Mouse (Mus musculus) frontal cortex, adult (tissue): ENCODE data around the gene Gm42791.
A peak's percentile ranks its signal among the peaks of the same experiment; 100 is the strongest.

Source experiments
- ATAC-seq: cut with Nextera tagmentation; 2 replicates; pipeline ENCODE4 v1.9.2; 2017; ENCODE audit warnings: mild to moderate bottlenecking, moderate library complexity, mixed read lengths; ENCODE audit not compliant: low TSS enrichment

The Gm42791 gene

DNA sequence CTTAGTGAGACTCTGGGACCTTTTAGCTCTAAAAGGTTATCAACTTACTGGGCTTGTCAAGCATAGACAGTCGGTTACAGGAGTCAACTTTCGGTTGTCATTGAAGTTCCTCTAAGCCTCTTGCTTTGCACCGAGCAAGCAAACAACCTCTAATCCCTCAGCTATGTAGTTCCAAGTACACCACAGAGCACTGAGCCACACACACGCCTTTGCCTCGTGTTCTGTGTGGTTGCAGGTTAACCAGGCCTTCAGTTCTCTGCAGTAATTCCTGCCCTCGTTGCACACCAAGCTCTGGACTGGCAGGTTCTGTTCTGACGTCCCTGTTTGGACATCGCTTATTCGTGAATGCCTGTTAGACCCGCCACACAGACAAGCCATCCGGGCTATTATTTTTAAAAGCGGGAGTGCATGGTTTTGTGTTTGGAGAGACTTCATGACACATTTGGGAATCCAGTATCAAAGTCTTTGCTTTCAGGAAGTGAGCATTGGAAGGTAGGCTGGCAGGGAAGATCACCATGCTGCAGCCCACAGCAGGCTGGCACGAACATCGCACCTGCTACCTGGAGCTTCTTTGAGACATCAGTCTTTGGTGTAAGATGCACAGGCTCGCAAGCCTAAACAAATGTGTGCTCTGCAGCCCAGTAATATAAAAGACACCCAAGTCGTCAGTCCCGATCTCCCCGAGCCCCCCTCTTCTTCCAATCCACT lies 16.3 kb downstream of the Gm42791 start:
- no peak for ATAC-seq

- no peak for ATAC-seq
Observed at GRCm38 (mm10) chr5:148977698-148978457, 17.1 kb downstream of the Gm42791 start.

DNA sequence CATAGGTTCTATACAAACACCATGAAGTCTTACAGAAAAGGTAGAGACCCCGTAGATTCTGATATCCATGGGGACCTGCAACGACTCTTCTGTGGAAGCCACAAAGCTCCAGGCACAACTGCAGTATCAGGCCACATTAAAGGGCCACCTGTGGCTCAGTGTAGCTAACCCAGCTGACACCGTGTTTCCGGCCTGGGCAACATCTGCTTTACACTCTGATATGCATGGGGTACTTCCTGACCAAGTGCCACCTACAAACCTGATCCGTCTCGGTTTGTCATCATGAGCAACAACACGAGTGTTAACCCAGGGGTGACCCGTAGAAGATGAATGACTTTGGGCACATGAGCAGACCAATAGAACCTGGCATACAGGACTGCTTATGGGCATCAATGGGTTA lies 18.1 kb downstream of the Gm42791 start:
- ATAC-seq = no peak

DNA sequence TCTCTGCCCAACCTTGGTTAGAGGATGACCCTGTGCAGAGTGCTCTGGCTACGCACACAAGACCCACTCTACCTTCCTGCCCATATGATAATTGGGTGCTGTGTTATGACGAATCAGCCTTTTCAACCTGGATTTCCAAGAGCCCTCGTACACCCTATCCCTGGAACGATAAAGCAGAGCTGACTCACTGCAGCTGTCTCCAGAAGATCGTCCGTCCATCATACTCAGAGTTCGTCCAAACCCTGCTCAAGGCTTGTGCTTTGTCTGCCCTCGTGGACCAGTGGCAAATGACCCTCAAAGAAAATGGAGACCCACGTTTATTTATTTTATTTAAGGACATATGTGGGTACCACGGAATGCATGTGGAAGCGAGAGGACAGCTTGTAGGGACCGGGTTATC lies 19.9 kb downstream of the Gm42791 start:
- ATAC-seq = no peak

DNA sequence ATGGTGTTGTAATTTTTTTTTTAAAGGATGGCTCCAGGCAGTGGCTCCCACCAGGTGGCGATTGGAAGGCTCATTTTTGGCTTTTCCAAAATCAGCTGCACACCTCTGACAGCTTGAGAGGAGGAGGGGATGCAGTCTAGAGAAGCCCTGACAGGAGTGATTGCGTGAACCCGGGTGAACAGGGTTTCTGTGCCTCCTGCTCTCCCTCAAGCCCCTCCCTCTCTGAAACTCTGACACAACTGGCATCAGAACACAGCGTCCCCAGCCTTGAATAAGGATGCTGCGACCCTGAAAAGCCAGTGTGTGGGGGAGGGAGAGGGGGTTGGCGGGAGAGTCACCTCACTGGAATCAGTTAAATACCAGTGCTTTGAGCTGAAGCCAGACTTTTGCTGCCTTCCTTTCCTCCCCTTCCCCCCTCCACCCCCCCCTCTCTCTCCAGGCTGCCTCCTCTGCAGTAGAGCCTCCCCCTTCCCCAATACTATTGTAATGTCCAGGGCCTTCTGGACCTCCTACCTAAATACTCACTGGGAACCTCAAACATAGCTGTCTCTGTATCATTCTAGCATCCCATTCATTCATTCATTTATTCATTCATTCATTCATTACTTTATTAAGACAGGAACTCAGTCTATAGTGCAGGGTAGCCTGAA lies 21.8 kb downstream of the Gm42791 start:
- ATAC-seq = no peak

DNA sequence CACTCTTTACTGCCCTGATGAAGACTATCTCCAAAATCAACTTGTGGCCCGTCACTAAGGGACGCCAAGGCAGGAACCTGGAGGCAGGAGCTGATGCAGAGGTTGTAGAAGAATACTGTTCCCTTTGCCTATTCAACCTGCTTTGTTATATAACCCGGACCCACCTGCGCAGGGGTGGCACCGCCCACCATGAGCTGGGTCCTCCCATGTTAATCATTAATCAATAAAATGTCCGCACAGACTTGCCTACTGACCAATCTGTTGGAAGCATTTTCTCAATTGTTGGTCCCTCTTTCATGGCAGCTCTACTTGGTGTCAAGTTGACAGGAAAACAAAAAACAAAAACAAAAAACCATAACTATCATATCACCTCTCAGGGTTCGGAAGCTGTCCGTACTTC lies 22.8 kb downstream of the Gm42791 start:
- no peak for ATAC-seq

DNA sequence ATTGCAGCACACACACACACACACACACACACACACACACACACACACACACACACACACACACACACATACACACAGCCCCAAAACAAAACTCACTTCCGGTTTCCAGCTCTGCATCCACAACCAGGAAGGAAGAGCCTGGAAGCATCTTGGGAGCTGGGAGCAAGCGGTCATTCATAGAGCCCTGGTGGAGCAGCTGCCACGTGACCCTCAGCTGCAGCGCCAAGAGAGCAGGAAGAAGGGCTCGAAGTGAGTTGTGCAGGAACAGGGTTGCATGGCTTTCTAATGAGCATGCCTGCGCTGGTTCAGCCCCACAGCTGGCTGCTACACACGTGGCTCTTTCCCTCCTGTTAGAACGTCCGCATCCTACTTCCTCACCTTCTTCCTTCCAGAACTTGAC lies 25.3 kb downstream of the Gm42791 start:
- ATAC-seq = no peak

DNA sequence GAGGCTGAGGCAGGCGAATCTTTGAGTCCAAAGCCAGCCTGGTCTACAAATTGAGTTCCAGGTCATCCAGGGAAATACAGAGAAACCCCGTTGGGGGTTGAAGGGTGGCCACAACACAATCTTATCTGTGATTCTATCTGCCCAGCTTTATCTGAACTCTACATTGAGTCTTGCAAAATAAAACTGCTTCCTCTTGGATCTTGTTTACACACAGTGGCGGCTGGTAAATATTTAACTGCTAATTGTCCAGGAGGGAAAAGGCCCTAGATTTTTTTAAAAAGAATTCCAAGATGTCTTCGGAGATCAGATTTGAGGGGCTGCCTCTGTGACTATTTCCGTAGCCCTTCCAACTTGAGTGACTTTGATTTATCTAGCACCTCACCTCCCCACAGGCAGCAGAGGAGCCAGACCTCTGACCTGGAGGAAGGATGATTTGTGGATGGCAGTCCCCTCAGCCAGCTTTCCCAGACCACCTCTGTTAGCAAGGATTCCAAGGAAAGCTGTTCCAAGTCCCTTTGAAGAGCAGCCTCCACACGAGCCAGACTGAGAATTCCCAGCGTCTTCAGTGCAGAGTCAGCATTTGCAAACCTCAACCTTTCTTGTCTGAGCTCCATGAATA lies 25.9 kb downstream of the Gm42791 start:
- ATAC-seq = no peak

- ATAC-seq = no peak
Observed at GRCm38 (mm10) chr5:148968179-148968578, 26.8 kb downstream of the Gm42791 start.

GRCm38 (mm10) chr5:148966395-148966794 lies 28.6 kb downstream of the Gm42791 start:
- ATAC-seq = no peak

DNA sequence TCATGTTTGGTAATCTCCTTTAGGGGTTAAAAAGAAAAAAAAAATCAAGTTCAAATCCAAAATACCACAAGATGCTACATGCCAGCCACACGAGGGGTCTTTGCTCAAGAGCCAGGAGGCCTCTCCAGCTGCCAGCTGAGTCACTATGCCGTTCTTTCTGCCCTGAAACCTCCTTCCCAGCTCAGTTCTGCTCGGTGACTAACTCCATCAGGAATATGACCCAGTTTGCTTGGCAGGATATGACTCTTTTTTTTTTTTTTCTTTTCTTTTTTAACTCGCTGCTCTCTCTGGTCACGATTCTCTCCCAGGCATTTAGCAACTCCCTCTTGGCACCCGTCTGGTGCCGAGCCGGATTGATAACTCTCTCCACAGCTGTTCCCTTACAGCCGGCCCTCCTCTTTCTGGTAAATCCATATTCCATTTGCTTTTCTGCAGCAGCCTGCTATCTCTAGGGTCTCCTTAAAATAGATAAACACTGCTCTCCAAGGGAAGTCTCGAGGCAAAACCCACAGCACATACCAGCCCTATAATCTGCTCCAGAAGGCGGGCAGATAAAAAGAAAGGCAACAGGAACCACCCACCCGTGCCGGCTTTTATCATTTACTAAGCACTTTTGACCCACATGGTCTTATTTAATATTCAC lies 29.1 kb downstream of the Gm42791 start:
- peak; percentile 71 for ATAC-seq

DNA sequence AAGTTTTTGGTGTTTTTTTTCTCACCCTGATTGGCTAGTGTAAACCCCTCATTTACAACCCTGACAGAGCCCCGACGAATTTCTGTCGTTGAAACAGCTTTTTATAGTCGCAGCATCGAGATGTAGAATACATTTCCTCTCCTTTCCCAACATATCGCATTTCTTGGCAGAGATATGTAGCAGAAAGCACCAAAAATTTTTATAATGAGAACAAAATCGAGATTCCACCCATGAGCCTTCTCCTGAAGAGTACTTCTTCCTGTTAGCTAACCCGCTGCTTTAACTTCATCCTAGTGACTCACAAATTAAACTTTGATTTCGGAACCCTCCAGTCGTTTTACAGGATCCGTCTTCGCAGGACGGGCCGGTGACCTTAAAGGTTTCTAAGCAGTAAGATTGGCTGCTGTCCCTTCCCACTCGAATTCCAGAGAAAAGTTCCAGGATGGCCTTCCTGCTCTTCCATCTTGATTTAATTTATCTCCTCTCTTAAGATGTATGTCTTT lies 29.8 kb downstream of the Gm42791 start:
- ATAC-seq = peak; percentile 39

DNA sequence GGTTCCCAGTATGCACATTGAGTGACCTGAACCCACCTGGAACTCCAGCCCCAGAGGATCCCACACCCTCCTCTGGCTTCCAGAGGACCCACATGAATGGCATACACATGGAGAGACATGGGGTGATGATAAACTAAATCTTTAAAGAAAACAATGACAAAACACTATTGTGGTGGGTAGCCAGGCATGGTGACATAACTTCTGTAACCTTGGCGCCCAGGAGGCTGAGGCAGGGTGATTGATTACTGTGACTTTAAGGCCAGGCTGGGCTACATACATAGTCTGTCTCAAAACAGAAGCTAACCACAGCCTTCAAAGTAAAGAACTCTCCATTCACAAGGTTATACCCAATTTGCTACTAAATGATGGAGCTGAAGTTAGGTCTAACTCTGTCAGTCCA lies 30.7 kb downstream of the Gm42791 start:
- no peak for ATAC-seq

DNA sequence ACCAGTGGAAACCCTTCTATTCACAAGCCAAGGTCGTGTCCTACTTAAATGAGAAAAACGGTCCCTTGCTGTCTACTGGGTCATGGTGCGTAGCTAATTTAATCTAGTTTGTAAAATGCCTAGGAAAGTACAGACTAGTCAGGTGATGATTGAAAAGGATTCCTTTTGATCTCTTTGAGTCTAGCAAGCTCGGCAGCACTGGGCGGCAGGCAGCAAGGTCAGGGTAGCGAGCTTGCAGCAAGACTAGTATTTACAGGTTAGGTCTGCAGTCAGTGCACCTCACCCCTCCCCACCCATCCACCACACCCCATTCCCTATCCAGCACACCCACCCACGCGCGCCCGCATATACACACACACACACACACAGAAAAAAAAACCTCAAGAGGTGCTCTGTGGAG lies 34.7 kb downstream of the Gm42791 start:
- no peak for ATAC-seq

GRCm38 (mm10) chr5:148959068-148959990 lies 35.6 kb downstream of the Gm42791 start:
- peak; percentile 80 for ATAC-seq

- no peak for ATAC-seq
Observed at GRCm38 (mm10) chr5:148958355-148958754, 36.6 kb downstream of the Gm42791 start.

GRCm38 (mm10) chr5:148956898-148957535 lies 37.9 kb downstream of the Gm42791 start:
- no peak for ATAC-seq

DNA sequence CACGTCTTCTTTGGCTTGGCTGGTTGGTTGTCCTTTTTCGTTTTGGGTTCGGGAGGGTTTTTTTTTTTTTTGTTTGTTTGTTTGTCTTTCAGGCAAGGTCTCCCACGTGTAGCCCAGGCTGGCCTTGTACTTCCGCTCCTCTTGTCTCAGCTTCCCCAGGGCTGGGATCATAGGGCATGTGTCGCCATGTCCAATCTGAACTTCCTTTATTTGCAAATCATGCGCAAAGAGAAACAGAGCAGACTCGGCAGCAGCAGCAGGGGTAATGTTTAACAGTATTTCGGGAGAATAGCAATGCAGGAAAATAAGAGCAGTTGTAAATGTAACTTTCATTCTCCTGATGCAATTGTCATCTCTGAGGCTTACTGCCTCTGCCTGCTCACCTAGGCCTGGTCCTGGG lies 38.9 kb downstream of the Gm42791 start:
- no peak for ATAC-seq

- no peak for ATAC-seq
Observed at GRCm38 (mm10) chr5:148955575-148955974, 39.4 kb downstream of the Gm42791 start.
